Mouse (Mus musculus): ENCODE data around the gene 5430419D17Rik.

5430419D17Rik gene

DNA sequence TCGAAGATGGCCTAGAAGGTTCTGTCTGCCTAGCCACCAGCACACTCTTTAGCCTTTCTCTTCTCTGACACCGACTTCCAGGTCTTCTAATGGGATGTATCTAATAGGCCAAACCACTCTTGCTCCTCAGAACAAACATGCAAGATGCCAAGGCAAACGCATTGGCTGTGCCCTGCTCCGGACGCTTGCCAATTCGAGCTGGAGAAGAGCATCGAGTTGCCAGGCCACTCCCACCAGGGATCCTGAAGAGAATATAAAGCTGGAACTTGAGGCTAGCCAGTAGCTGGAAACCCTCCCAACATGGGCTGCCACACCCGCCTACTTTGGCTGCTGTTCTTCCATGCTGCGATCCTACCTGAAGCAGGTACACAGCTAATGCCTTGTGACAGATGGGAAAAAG is at the start of gene 5430419D17Rik:
TSS of gene 5430419D17Rik (plus strand) at position 282 of the 400 bp plus-strand sequence.
- DNase-seq = no peak

GRCm38 (mm10) chr7:131130021-131130420 is 44.2 kb upstream of the 5430419D17Rik start:
- DNase-seq = no peak

DNA sequence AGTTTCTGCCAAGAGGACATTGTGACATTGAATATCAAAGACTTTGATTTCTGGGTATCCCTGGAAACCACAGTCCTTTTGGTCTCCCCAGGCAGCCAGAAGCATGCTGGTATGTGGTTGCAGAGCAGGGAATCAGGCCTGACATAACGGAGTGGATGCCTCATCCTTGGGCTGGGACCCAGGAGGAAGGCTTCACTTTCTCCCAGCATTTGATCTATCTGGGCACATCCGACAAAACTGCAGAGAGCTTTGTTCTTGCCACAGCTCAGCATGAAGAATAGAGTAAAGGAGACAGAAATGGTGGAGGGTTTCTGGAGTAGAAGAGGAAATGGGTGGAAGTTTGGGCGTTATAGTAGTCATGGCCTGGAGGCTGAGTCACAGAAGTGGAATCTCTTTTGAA is 41.0 kb upstream of the 5430419D17Rik start:
- DNase-seq = no peak

GRCm38 (mm10) chr7:131146214-131146613 is 28.0 kb upstream of the 5430419D17Rik start, which contains the start of gene 4933402N03Rik:
Gene 4933402N03Rik (minus strand): TSS chr7:131146314.
- no peak for DNase-seq

- DNase-seq = no peak
Measured at GRCm38 (mm10) chr7:131150179-131150578, 24.0 kb upstream of the 5430419D17Rik start.

DNA sequence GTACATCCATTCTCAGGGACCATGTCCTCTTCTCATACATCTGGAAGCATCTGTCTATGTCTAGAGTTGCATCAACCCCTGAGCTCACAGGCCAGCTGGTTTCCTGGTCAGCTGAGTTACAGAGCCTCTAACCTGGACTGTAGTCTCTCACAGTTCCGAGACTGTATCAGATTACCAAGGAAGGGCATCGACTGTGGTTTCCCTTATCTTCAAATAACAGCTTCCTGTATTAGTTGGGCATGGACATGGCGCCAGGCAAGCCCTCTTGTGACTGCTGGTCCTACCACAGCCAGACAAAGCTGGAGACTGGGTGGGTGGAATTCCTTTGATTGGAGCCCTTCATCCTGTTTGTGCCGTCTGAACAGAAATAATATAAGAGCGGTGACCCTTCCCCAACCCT is 21.2 kb upstream of the 5430419D17Rik start:
- DNase-seq = no peak

- no peak for DNase-seq
Measured at GRCm38 (mm10) chr7:131162251-131162650, 12.0 kb upstream of the 5430419D17Rik start.

DNA sequence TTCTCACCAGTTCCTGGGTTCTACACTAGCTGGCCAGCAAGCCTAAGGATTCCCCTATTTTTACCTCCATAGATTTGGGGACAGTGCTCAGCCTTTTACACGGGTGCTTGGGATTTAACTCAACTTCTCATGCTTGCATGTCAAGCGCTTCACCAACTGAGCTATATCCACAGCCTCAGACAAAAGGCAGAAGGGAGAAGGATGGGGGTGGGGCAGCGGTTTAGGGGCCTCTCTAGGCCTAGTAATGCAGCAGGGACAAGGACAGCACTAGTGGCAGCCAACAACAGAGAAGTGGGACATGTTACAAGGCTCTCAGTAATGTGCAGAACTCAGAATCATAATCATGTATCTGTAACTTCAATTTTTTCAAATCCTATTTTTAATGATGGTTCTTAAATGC is 6.4 kb upstream of the 5430419D17Rik start:
- DNase-seq = no peak

GRCm38 (mm10) chr7:131169099-131169498 is 5.1 kb upstream of the 5430419D17Rik start:
- no peak for DNase-seq

DNA sequence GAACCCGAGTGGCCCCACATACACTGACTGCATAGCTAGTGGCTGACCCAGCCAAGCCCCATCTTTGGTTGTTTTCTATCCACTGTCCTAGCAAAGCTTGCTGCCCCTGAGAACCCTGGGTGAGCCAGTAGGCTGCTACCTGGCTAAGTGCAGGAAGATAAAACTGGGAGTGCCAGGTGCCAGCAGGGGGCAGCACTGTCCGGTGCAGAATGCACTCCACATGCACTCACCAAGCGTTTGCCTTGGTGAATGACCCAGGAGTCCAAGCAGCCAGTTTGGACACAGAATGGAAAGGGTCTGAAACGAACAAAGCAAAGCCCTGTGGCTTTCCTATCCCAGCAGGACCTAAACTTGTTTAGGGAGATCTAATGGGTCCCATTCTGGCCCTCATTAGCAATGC is 8.5 kb downstream of the 5430419D17Rik start:
- DNase-seq = peak; percentile 34 to 35

GRCm38 (mm10) chr7:131184339-131184738 is 10.1 kb downstream of the 5430419D17Rik start:
- DNase-seq = no peak

- DNase-seq = no peak
Measured at GRCm38 (mm10) chr7:131187047-131187446, 12.8 kb downstream of the 5430419D17Rik start.

- no peak for DNase-seq
Measured at GRCm38 (mm10) chr7:131187996-131188395, 13.8 kb downstream of the 5430419D17Rik start.

- DNase-seq = no peak
Measured at GRCm38 (mm10) chr7:131223086-131223485, 48.9 kb downstream of the 5430419D17Rik start.

- no peak for DNase-seq
Measured at GRCm38 (mm10) chr7:131236091-131236490, 61.9 kb downstream of the 5430419D17Rik start.

- no peak for DNase-seq
Measured at GRCm38 (mm10) chr7:131244993-131245392, 70.8 kb downstream of the 5430419D17Rik start.

DNA sequence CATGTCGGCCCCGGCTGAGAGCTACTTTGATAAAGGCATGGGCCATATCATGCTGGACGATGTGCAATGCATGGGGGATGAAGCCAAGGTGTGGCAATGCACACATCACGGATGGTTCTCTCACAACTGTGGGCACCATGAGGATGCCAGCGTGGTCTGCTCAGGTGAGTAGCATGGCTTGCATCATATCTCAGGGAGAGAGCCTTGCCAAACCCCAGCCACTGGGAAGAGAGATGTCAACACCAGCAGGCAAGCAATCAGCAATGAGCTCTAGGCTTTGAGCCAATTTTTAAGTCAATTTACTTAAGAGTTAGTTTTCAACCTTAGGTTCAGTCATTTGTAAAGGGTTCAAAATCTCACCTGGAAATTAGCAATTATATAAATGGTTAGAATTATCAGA is 82.6 kb downstream of the 5430419D17Rik start:
- no peak for DNase-seq

GRCm38 (mm10) chr7:131257309-131257708 is 83.1 kb downstream of the 5430419D17Rik start:
- DNase-seq = no peak

DNA sequence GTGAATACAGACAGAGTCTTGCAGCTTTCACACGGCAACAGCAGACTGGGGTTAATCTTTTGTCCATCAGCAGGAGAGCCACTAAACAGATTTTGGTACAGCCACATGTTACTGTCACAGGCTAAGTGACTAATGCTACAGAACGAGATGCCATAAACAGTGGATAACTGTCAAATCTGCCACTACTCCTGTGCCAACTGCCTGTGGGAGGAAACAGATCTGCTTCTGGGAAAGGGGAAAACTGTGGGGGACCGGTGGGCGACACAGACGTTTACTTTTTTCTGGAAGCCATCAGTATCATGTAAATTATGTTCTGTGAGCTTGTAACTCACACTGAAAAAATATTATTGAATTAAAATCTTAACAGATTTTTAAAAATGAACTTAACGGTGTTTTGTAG is 86.7 kb downstream of the 5430419D17Rik start:
- no peak for DNase-seq

DNA sequence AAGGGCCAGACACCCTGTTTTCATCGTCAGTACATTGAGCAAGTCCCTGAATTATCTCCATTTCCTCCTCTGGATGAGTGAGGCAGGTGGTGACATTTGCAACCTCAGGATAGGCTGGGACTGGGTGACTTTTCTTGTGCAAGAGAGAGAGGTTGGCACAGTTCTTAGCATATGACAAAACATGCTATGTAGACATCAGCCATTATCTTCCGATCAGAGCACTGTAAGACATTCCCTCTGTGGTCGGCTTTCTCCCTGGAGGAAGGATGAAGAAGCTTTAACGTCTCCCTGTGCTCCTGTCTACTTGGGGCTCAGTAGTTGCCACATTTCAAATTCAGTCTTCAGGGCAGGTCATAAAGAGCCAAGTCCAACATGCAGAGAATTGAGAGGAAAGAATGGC is 90.0 kb downstream of the 5430419D17Rik start:
- no peak for DNase-seq

- no peak for DNase-seq
Measured at GRCm38 (mm10) chr7:131265851-131266250, 91.6 kb downstream of the 5430419D17Rik start.

DNA sequence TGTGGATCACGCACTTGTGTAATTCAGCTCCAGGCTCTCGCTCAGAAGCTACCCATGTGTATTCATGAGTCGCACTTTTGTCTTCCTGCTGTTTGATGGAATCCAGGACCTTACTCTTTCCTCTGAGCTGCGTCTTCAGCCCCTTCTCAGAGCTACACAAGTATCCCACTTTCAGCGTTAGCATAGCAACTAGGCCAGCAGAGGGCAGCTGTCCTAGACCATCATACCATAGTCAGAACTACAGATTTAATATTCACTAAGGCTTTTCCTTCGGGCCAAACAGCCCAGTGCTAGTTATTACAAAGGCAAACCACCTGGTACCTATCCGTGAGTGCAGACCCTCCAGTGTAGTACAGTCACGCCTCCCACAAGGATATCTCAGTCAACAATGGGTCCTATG is 122.9 kb downstream of the 5430419D17Rik start:
- DNase-seq = no peak

DNA sequence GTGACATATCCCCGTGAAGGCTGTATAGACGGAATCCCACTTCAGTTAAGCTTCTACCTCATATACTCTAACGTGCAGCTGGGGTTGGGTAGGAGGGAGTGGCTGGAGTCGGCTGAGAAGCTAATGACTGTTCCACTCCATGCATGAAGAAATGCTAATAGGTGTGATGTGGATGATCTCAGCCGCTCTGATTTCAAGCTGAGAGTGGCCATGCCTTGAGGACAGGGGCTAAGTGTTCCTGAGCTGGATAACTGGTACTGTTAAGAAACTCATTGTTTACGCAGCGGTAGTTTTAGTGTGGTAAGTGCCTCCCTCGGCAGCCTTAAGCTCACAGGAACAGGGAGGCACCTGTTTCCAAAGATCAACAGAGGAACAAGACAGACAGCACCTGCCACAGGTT is 129.1 kb downstream of the 5430419D17Rik start:
- DNase-seq = no peak

GRCm38 (mm10) chr7:131306733-131307132 is 132.5 kb downstream of the 5430419D17Rik start:
- DNase-seq = no peak

GRCm38 (mm10) chr7:131314493-131314892 is 140.3 kb downstream of the 5430419D17Rik start:
- no peak for DNase-seq

- no peak for DNase-seq
Measured at GRCm38 (mm10) chr7:131317587-131317986, 143.4 kb downstream of the 5430419D17Rik start.

Measured in kidney, postnatal 25 days (tissue).